Mouse (Mus musculus) kidney, adult 8-10 months (tissue): ENCODE results near the gene Dqx1.

Experiments
- DNase-seq, 2 experiments: peaks; one replicate each; pipeline ENCODE4 v3.0.0; 2022

Gene Dqx1

DNA sequence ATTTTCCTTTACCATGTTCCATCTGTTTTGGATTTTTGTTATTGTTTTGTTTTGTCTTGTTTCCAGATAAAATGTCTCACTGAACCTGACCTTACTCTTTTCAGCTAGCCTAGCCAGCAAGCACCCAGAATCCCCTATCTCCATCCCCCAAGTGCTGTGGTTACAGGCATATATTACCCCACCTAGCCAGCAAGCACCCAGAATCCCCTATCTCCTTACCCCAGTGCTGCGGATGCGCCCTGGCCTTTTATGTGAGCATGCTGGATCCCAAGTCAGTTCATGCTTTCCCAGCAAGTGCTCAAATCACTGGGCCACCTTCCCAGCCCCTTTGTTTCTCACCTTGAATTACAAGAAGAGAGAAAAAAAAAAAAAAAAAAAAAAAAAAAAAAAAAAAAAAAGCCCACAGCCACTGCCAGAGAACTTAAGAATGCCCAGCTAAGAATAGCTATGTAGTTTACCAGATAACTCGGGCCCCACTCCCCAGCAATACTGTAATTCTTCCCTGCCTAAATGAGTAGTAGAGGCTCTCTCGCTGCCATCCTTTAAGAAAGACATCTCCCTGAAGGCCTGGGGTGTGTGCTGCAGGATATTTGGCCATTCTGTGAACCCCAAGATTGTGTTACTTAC lies 54.0 kb downstream of the Dqx1 start:
- DNase-seq: no peak

DNA sequence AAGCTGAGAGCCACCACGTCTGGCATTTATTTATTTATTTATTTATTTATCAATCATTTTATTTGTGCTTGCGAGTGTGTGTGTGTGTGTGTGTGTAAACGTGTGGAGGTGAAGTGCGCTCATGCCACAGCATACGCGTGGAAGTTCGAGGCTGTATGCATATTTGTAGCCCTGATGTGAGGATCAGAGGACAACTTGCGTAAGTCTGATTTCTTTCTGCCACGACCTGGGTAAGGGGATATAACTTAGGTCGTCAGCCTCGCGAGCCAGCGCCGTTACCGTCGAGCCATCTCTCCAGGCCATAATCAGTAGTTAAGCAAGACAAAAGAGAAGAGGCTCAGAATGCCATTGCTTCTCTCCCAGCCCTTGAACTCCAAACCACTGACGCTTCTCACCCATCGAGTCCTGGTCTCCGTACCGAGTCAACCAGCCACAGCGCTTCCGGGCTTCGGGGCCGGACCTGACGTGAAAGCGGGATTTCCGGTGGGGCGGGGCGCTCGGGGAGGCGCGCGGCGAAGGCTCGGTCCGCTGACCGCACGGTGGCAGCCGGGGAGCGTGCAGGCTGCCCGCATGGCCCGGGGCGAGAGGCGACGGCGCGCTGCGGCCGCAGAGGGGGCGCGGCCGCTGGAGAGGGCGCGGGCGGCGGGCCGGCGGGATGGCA lies 57.5 kb downstream of the Dqx1 start, which contains the start of gene Mogs:
Gene Mogs, plus strand, starts transcription at position 486 of the 661 bp plus-strand sequence.
- peak; percentile 90 to 94 for DNase-seq

DNA sequence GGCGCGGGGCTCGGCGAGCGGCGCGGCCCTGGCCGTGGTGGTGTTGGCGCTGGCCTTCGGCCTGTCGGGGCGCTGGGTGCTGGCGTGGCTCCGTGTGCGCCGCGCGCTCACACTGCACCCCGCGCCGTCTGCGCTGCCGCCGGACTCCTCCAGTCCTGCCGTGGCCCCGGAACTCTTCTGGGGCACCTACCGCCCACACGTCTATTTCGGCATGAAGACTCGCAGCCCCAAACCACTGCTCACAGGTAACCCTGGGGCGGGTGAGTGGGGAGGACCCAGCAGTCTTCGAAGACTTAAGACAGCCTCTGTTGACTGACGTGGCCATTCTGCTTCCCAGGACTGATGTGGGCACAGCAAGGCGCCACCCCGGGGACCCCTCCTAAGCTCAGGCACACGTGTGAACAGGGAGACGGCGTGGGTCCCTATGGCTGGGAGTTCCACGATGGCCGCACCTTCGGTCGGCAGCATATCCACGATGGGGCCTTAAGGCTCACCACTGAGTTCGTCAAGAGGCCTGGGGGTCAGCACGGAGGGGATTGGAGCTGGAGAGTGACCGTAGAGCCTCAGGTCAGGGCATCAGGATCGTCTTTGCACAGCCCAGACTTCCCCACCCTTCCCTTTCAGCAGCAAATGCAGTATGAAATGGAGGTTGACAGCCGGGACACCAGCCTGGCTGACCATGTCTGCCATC lies 58.2 kb downstream of the Dqx1 start:
- DNase-seq: no peak

DNA sequence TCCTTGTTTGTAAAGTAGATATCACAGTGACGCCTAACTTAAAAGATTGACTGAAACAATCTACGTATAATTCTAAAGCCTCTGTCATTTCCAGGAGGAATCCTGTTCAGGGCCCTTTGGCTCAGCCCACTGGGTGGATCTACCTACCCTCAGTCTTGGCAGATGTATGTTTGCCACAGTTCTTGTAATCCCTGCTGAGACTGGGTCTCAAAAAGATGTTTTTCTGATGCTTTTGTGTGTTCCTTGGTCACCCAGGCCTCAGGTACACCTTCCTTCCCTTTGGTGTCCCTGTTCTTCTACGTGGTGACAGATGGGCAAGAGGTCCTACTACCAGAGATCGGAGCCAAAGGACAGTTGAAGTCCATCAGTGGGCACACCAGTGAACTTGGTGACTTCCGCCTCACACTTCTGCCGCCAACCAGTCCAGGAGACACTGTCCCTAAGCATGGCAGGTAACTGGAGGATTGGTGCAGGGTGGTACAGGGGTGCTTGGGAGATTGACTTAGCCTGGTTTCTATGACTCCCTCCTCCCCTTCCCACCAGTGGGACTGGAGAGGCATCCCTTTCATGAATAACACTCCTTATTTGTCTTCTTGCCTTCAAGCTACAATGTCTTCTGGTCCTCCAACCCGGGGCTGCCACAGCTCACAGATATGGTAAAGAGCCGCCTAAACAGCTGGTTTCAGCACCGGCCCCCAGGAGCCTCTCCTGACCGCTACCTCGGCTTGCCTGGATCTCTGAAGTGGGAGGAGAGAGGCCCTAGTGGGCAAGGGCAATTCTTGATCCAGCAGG lies 58.9 kb downstream of the Dqx1 start:
- DNase-seq: no peak
